Mouse (Mus musculus): ENCODE data around the gene Atraid.
"Not testable (repeated sequence)": the region's sequence is repeated elsewhere in the genome, so short reads cannot be mapped to it uniquely, and the experiment has no call there.

Gene Atraid

GRCm38 (mm10) chr5:31048763-31049641 lies 890 bp downstream of the Atraid start, which contains the start of gene Slc5a6:
Gene Slc5a6, minus strand, starts transcription at chr5:31048924.
- in situ Hi-C loops (cut with MboI; ENCODE audit: low pct_unique_long_range_greater_than_20kb in 1 of 2, low sequenced_read_pairs in 2 of 2, unreplicated experiment in 1 of 2), result no loop called here

DNA sequence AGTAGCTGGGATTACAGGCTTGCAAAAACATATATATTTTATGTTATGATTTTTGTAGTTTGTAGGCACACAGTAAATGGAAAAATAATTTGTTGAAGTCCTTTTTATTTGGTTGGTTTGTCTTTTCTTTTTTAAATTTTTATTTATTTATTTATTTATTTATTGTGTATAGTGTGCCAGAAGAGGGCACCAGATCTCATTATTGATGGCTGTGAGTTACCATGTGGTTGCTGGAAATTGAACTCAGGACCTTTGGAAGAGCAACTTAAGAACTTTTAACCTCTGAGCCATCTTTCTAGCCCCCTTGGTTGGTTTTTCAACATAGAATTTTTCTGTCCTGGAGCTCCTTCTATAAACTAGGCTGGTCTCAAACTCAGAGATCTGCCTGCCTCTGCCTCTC lies 2.3 kb downstream of the Atraid start:
- in situ Hi-C loops (cut with MboI; ENCODE audit: low pct_unique_long_range_greater_than_20kb in 1 of 2, low sequenced_read_pairs in 2 of 2, unreplicated experiment in 1 of 2), result no loop called here

GRCm38 (mm10) chr5:31053728-31054127 lies 5.6 kb downstream of the Atraid start:
- in situ Hi-C loops (cut with MboI; ENCODE audit: low pct_unique_long_range_greater_than_20kb in 1 of 2, low sequenced_read_pairs in 2 of 2, unreplicated experiment in 1 of 2), result not testable (repeated sequence)

DNA sequence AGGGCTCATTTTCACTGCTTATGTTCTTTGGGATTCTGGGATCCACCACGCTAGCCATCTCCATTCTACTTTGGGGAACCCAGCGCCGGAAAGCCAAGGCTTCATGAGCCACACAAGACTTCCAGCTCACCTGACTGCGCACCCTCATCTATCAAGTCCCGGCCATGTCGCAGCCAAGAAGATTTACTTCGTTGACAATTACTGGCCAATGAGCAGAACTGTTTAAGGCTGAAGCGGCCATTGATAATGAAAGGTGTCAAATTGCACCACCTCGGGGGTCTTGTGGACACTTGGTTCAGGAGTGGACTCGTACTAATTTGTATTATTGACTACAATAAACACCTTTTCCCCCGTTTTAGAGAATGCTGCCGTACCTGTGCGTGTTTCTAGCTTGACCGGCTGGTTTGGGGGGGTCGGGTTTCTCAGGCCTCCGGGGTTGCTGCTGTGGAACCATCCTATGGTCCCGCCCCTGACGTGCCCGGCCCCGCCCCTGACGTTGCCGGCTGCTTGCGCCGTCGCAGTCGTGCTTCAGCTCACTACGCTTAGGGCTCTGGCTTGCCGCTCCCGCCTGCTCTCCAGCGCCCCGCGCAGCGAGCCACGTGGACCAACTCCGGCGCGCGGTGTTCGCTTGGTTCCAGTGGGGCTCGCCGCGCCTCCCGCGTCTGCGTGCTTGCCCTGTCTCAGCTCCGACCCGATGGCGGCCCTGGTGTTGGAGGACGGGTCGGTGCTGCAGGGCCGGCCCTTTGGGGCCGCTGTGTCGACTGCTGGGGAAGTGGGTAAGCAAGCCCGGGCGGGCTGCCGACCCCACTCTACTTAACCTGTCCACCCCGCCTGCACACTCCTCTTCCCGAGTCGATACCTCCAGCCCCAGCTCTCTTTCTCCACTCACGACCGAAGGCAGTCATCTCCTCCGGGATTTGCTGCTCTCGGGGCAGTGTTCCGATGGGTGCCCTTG lies 6.4 kb downstream of the Atraid start, which contains the start of gene Cad:
Cad (plus strand) TSS at position 520 of the 955 bp plus-strand sequence.
- in situ Hi-C loops (cut with MboI; ENCODE audit: low pct_unique_long_range_greater_than_20kb in 1 of 2, low sequenced_read_pairs in 2 of 2, unreplicated experiment in 1 of 2), result no loop called here

DNA sequence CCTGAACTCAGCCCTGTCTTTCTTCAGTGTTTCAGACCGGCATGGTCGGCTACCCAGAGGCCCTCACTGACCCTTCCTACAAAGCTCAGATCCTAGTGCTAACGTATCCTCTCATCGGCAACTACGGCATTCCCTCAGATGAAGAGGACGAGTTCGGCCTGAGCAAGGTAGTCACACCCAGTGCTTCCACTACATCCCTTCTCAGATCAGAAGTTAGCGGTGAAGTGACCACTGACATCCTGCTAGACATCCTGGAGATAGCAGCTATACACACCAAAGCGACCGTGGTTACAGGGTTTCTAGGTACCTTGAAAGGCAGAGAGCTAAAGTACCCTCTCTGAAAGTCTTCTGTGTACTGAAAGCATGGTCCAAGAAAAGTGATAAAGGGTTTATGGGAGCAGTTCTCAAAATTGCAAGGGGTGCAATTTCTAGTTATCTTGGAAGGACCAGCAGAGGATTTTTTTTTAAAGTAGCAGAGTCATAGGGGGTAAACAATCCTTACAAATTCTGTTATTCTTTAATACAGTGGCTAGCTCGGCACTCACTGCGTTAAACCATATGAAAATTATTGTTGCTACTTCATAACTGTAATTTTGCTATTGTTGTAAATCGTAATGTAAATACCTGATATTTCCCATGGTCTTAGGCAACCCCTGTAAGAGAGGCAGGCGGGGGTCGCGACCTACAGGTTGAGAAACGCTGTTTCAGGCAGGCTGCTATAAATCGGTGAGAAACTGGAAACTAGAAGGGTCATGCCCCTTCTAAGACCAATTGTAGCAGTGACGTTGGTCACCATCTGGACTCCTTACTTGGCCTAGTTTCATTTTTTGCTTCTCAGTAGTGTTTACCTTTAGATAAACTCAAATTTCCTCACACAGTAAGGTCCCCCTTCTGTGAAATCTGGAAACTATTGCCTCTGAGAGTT lies 7.4 kb downstream of the Atraid start:
- in situ Hi-C loops (cut with MboI; ENCODE audit: low pct_unique_long_range_greater_than_20kb in 1 of 2, low sequenced_read_pairs in 2 of 2, unreplicated experiment in 1 of 2), result no loop called here

GRCm38 (mm10) chr5:31069810-31070209 lies 21.7 kb downstream of the Atraid start:
- in situ Hi-C loops (cut with MboI; ENCODE audit: low pct_unique_long_range_greater_than_20kb in 1 of 2, low sequenced_read_pairs in 2 of 2, unreplicated experiment in 1 of 2), result no loop called here

GRCm38 (mm10) chr5:31071059-31071458 lies 22.9 kb downstream of the Atraid start:
- in situ Hi-C loops (cut with MboI; ENCODE audit: low pct_unique_long_range_greater_than_20kb in 1 of 2, low sequenced_read_pairs in 2 of 2, unreplicated experiment in 1 of 2), result no loop called here

- in situ Hi-C loops (cut with MboI; ENCODE audit: low pct_unique_long_range_greater_than_20kb in 1 of 2, low sequenced_read_pairs in 2 of 2, unreplicated experiment in 1 of 2), result no loop called here
Observed at GRCm38 (mm10) chr5:31071821-31072220, 23.7 kb downstream of the Atraid start.

DNA sequence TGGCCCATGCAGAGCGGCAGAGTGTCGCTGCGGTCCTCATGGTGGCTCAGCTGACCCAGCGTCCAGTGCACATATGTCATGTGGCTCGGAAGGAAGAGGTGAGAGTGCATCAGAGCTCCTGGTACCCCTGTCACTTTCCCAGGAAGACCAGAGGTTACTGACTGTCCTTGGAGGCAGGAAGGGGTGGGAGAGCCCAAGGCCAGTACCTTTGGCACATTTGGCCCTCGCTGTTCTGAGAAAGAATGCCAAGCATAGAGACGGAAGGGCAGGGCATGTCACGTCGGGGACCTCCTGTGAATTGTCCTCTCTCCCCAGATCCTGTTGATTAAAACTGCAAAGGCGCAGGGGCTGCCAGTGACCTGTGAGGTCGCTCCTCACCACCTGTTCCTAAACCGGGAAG lies 25.1 kb downstream of the Atraid start:
- in situ Hi-C loops (cut with MboI; ENCODE audit: low pct_unique_long_range_greater_than_20kb in 1 of 2, low sequenced_read_pairs in 2 of 2, unreplicated experiment in 1 of 2), result no loop called here

DNA sequence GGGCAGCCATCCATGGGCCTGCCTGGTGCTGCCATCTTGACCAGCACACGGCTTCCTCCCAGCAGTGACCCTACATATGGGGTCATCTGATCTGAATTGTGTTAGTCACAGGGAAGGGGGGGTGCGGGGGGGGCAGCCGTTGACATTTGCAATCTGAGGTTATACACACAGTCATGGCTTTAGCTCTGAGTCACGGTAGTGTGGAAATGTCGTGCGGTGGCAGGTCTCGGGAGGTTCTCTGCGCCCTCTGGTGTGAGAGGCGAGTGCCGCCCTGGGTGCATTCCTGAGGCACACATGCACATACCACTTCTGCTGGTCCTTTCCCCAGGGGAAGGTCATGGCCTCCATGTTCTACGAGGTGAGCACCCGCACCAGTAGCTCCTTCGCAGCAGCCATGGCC lies 28.2 kb downstream of the Atraid start:
- in situ Hi-C loops (cut with MboI; ENCODE audit: low pct_unique_long_range_greater_than_20kb in 1 of 2, low sequenced_read_pairs in 2 of 2, unreplicated experiment in 1 of 2), result no loop called here

GRCm38 (mm10) chr5:31080059-31080794 lies 32.1 kb downstream of the Atraid start:
- in situ Hi-C loops (cut with MboI; ENCODE audit: low pct_unique_long_range_greater_than_20kb in 1 of 2, low sequenced_read_pairs in 2 of 2, unreplicated experiment in 1 of 2), result no loop called here

- in situ Hi-C loops (cut with MboI; ENCODE audit: low pct_unique_long_range_greater_than_20kb in 1 of 2, low sequenced_read_pairs in 2 of 2, unreplicated experiment in 1 of 2), result no loop called here
Observed at GRCm38 (mm10) chr5:31080795-31081164, 32.7 kb downstream of the Atraid start.

DNA sequence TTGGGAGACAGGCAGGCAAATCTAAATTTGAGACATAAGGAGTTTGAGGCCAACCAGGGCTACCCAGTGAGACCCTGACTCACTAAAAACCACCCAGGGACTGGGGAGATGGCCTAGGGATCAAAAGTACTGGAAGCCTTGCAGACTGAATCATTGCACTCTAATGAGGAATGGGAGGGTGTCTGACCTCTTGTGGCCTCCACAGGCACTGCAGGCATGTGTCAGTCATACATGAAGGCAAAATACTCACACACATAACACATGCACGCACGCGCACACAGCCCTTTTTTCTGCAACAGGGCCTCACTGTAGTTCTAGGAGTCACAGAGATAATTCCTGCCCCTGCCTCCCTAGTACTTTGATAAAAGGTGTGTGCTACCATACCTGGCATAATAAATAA lies 33.3 kb downstream of the Atraid start:
- in situ Hi-C loops (cut with MboI; ENCODE audit: low pct_unique_long_range_greater_than_20kb in 1 of 2, low sequenced_read_pairs in 2 of 2, unreplicated experiment in 1 of 2), result no loop called here

DNA sequence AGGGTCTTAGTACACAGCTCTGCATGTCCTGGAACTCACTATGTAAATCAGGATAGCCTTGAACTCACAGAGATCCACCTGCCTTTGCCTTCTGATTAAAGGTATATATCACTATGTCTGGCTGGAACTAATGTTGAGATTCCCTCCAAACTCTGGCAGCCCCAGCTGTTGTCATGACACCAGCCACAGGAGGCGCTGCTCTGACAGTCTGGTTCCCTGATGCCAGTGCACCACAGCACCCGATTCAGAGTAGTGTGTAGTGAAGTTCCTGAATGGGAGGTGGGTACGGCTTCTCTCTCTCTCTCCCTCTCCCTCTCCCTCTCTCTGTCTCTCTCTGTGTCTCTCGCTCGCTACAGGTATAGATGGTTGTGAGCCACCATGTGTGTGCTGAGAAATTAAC lies 34.2 kb downstream of the Atraid start:
- in situ Hi-C loops (cut with MboI; ENCODE audit: low pct_unique_long_range_greater_than_20kb in 1 of 2, low sequenced_read_pairs in 2 of 2, unreplicated experiment in 1 of 2), result no loop called here

GRCm38 (mm10) chr5:31082935-31083625 lies 35.0 kb downstream of the Atraid start:
- in situ Hi-C loops (cut with MboI; ENCODE audit: low pct_unique_long_range_greater_than_20kb in 1 of 2, low sequenced_read_pairs in 2 of 2, unreplicated experiment in 1 of 2), result no loop called here

GRCm38 (mm10) chr5:31083949-31084348 lies 35.8 kb downstream of the Atraid start:
- in situ Hi-C loops (cut with MboI; ENCODE audit: low pct_unique_long_range_greater_than_20kb in 1 of 2, low sequenced_read_pairs in 2 of 2, unreplicated experiment in 1 of 2), result no loop called here

- in situ Hi-C loops (cut with MboI; ENCODE audit: low pct_unique_long_range_greater_than_20kb in 1 of 2, low sequenced_read_pairs in 2 of 2, unreplicated experiment in 1 of 2), result no loop called here
Observed at GRCm38 (mm10) chr5:31086606-31087005, 38.5 kb downstream of the Atraid start.

All from mouse embryonic stem cell (cell line).